Mouse (Mus musculus) right cerebral cortex, postnatal 14 days (tissue): ENCODE data around the gene Efna5.

Experiments used
- DNase-seq: peaks from one replicate; pipeline ENCODE4 v3.0.0; 2022

The Efna5 gene

DNA sequence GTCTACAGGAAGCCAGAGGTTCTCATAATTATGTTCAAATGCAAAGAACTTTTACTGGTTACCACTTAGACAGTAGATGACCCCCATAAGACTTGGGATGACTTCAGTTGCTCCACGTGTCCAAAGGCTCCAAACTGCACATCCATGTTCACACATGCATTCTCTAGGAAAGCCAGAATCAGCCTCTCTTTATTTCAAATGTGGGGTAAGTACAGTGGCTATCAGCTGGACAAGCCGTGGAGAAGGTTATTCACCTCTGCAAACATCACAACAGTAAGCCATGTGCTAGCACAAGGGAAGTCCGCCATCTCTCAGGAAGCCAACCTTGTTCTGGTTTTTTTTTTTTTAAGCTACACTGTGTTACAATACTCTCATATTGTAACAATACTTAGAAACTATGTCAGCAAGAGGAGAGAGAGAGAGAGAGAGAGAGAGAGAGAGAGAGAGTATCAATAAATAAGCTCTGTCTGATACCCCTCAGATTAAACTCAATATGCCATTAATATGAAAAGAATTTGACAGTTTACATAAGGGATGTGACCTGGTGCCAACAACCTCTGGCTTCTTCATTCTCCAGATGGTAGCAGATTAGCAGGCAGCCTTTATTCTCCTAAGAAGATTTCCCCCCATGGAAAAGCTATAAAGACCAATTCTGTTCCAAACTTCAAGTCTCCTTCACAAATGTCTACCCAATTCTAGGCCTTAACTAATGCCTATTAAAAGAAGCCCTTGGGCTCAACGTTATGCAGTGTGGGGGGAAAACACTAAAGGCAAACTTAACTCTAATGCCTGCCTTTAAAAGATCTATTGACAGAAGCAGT is 95.1 kb downstream of the Efna5 start:
- no peak for DNase-seq

DNA sequence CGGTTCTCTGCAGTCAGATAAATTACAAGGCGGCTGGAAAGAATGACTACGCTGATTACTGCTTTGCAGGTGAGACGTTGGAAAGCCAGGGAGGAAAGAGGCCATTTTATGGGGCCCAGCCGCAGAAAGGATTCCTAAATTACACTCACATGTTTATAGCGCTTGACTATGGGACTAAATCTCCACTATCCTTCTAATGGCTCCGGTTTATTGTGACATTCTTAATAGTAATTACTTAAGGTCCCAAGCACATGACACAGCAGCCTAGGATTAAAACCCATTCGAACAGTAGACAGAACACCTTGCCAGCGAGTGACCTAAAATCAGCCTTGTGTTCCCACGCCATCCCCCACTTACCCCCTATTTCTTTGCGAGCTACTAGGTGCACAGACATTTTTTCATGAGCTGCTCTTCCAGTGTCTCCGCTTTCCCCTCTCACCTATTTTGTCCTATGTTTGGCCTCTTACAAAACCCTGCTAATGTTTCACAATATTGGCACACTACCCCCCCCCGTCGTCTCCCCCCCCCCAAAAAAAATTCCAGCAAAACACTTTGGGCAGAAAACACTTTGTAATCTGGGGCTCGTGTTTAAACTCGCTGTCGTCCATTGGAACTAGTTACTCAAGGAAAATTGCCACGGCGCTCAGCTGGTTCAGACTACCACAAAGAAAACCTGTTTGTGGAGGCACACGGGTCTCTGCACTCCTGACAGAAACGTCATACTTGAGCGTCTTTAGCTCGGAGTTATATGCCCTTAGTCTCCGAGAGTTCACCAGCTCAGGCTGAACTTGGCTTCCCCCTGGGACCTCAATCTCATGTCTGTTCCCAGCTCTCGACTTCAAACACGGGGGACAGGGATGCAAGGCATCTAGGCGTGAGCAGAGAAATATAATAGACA is 96.6 kb downstream of the Efna5 start:
- peak; percentile 9 for DNase-seq

DNA sequence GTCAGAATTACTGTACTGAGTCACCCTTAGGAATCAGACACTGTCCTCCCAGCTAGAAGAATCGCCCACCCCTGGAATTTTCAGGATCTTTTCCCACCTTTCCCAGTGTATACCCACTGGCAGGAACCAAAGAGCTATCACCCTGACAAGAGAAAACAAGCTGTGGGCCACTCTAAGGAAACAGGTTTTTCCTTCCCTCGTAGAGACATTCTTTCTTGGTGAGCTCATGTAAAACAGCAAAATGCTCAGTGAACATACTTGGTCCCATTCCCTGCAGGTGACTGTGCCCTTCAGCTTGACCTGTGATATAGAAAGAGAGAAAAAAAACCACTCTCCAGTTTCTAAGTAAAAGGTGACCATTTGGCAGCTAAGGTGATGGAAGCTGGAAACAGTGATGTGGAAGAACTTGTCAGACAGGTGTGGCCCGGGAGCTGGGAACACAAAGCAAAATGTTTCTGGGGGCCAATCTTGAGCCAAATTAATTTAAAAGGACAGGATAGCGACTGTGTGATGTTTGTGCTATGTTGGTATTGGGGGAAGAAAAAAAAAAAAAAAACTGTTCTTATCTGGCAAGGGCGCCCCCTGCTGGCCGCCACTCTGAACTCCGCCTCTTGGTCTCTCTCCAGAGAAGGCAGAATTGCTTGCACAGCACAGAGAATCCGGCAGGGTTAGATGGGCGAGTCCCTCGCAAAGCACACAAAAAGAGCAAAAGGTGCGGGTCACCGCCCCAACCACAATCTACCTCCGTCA is 97.4 kb downstream of the Efna5 start:
- peak; percentile 86 for DNase-seq

DNA sequence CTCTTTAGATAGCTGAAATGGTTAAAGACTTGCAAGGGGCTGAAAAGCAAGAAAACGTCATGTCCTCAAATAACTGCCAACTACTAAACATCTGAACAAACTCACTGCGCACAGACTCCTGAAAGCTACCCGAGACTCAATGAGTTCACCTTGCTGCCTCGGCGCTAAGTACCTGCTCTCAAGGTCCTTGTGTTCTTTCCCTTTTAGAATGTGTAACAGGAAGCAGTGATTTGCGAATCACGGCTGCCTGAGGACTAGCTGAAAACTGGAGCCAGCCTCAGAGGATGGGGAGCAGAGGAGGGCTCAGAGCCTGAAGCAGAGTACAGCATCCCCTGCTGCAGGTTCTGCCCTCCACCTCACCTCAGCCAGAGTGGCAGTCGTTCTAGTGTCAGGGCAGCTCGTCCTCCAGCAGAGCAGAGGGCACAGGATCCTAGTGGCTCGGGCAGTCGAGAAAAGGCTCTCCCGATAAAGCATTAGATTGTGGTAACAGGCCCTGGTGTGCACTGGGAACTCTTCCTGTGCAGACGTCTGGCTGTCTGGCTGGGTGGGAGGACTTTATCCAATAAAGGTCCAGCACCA is 98.2 kb downstream of the Efna5 start:
- DNase-seq, result no peak

DNA sequence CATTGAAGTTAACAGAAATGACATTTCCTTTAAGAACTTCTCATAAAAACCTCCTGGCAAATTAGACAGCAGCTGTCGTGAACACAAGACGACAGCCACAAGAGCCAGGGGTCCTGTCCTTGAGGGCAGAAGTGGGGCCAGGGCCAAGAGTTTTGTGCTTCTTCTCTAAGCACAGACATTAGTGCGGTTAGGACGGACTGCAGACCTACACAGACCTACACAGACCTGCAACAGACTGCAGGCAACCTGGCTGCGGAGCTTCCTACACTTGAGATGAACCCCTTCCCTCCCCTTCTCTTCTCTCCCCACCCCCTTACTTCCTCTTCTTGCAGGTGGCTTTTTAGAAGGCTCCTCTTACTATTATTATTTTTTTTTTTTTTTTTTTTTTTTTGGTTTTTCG is 100.0 kb downstream of the Efna5 start:
- DNase-seq, result no peak

DNA sequence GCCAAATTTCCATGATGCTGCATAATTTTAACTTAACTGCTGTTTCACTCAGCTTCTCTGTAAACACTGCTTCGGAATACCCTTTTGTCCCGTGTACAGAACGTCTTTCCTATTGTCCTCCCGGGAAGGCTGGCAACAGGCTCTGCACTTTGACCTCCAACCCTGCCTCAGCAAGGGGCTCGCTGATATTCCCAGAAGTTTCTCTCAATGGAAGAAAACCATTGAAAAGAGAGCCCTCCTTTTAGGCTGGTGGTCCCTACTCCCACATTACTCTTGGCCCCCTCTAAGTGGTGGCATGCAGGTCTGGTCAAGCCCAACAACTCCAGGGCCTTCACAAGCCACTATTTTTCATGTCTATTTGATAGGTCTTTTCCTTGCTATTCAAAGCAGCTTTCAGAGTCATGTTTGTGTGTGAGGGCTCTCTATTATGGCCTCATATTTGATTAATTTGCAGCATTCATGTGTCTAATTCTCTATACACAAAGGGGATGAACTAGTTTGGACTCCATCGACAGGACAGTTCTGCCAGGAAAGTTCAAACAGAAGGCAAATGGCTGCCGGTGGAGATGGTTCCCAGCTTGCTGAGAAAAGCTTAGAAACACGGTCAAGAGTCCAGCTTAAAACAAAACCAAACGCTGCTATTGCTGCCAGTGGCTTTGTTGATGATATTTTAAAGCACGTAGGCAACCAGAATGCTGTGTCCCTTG is 103.1 kb downstream of the Efna5 start:
- no peak for DNase-seq

DNA sequence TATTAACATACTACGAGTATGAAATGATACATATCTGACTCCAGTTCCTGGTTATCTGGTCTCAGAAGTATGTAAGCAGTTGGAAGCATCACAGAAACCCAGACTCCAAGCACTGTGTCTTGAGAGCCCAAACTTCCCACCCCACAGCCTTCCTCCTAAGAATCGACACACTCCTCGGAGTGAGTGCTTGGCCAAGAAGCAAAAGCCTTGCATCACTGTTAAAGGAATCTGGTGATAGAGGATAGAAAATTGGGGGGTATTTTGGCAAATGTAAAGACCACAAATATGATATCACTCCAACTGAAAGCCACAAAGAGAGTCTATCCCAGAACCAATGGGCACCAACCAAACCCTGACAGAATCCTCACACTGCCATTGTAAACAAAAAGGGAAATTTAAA is 104.4 kb downstream of the Efna5 start:
- DNase-seq, result no peak

DNA sequence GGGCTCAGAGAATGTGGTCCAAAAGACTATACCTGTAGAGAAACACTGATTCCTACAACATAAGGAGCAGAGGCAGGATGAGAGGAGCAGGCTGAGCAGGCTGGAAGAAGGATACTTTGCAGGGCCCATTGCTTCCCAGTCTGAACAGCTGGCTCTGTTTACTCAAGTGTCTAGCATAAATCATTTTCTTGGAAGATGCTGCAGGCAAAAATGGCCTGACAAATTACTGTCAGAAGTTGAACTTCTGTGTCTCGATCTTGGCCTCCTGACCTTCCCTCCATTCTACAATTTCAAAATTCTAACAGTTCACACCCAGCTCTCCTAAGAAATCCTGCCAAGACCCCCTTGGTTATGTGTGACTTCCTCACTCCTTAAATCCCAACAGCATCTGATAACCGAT is 105.1 kb downstream of the Efna5 start:
- no peak for DNase-seq

DNA sequence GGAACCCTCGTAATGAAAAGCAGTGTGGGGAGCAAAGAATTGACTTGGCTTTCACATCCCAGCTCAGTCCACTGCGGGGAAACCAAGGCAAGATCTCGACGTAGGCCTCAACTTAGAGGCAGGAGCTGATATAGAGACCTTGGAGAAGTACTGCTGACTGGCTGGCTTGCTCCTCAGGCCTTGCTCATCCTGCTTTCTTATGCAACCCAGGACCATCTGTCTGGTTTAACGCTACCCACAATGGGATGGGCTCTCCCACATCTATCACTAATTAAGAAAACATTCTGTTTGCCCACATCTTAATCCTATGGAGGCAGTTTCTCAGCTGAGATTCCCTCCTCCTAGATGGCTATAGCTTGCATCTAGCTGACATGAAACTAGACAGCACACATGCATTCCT is 105.7 kb downstream of the Efna5 start:
- DNase-seq, result no peak

DNA sequence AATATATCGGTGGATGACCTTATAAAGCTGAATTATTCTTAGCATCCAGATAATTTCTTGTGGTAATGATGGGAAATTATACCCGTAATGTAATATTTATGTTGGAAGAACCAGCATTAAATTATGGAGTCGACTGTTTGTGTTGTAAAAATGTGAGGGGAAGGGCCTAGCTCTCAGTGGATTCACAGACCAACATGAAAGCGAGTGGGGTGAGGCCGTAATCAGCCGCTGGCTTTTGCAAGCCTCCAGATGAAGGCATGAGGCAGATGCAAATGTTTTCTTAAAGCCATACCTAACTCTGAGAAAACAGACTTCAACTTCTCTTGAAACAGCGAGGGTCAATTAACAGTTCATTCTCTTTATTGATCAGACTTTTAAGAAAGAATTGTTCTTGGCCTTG is 106.4 kb downstream of the Efna5 start:
- DNase-seq, result no peak

DNA sequence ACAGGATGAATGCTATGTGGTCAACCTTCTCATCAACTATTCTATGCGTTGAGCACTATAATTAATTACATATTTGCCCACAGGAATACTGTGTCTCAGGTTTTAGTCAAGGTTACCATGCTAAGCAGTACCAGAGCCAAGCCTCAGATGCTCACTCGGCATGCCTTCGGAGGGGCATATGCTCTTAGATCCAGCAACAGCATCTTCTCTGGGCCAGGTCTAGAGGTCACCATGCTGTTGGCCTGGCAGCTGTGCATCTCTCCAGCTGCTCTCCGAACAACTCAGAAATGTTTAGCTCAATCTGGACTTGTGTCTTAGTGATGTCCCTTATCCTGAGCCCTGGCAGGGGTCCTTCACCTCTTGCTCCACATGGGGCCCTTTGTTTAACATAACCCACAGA is 114.4 kb downstream of the Efna5 start:
- DNase-seq, result no peak

DNA sequence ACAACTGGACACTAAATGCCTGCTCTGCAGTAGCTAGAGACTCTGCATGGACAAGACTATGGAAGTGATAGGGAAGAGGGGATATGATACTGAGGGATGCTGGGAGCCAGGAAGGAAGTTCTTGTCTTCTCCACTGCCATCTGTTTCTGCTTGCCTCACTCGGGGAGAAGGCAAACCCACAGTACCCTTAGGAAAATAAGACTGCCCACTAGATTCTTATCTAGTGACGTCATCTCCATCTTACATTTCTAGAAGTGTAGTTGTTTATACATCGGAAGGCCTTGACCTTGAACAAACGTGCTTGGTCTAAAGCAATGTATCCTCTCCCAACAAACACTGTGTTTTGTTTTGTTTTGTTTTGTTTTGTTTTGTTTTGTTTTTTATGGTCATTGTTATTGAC is 116.0 kb downstream of the Efna5 start:
- DNase-seq, result no peak

DNA sequence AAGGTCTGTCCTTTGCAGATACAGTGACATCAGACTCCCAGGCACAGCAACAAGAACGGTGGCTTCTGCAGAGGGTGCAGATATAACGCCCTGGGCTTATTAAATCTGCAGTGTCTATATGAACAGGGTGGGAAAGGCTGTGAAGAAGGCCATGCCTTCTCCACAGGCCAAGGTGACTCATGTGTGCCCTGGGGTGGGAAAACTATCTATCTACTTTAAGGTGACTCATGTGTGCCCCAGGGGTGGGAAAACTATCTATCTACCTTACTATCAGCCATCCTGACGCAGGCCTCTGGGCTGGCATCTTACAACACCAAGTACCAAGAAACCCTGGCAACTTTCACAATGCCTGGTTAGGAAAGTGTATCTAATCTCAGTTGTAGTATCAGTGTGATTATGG is 124.2 kb downstream of the Efna5 start:
- no peak for DNase-seq

DNA sequence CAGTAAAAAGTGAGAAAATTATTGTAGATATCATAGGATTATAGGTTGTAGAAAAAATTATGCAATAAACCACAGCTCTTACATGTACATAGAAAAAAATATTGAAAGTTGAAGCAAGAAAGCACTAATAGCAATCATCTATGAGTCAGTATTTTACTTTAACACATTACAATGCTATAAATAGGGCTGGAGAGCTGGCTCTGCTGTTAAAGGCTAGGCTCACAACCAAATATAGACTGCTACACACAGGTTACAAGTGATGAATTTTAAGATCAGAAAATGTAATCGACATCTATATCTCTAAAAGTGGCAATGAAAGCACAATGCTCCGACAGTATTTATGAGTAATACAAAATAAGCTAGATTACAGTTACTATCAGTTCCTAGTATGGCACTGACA is 125.5 kb downstream of the Efna5 start:
- no peak for DNase-seq

DNA sequence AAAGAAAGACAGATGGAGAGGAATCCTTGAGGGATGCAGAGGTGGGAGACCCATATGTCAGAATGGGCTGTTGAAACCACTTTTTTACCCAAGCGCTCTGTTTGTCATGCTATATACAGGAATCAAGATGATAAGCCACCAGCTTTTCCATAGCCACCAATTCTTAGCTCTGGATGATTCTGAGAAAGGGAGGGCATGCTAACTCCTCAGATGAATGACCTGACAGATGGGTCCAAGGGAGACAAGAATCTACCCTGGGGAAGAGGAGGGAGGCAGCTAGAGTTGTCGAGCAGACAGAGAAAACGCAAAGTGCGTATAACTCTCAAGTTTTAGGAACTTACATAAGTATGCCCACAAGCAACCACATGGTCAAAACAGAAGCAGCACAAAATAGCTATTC is 126.5 kb downstream of the Efna5 start:
- no peak for DNase-seq

DNA sequence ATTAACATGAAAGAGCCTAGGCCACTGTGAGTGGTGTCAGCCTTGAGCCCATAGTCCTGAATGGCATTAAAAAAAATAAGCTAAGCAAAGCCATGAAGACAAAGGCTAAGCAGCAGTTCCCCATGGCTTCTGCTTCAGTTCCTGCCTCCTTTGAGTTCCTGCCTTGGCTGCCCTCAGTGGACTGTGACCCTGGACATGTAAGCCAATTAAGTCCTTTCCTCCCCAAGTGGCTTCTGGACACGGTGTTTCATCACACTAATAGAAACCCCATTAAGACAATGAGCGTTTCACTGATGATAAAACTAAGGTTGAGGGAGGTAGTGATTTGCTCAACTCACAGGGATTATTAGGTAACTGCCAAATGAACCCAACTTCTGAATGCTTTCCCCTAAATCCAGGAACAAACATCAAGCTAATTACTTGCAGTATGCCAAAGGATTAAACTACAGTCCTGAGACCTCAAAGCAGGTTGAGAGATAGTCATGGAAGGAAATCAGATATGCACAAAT is 128.7 kb downstream of the Efna5 start:
- no peak for DNase-seq

DNA sequence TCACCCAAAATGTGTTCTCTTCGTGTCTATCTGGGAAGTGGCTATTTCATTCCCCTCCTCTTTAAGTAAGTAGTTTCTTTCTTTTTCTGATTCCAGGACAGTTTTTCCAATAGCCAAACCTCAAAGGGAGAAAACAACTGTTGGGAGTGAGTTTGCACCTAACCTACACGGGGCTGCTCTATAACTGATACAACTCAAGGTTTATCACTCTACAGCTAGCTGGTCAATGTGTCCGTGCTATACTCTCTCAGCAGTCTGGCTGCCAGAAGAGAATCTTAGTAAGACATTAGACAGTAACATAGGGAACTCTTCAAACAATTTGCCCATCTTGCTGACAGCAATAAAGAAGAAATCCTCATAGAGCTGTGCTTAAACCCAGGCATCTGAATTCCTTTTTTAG is 130.5 kb downstream of the Efna5 start:
- DNase-seq, result no peak

DNA sequence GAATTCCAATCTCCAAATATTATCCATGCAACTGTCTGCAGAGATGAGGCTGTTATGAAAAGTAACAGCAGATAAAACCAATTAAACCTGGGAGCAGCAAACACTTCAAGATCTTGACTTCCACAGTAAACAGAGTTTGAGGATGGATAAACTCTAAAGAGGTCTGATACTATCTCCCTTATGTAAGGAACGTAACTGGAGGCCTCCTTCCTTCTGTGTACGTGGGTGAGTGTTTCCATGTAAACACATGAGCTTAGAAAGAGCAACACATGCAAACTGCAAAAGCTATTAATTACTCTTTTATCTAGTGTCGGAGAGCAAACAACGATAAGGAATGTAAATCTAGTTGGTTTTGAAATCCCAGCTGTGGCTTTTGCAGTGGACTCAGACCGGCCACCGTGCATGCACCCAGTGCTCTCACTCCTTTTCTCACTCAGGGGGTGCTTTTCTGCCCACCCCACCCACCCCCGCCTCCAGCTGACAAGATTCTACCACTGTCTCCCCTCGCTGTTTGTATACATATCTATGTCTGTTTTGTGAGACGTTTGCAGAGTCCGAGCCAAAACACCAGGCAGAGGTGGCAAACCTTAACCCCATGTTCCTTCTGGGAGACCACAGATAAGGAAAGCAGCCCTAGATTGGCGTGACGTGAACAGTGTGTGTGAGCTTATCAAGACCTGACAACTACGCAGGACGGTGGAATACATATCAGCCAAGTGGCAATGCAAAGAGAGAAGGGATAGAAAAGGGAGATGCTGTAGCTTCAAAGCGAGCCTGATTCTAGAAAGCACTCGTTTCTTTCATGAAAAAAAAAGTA is 132.1 kb downstream of the Efna5 start:
- DNase-seq, result no peak

DNA sequence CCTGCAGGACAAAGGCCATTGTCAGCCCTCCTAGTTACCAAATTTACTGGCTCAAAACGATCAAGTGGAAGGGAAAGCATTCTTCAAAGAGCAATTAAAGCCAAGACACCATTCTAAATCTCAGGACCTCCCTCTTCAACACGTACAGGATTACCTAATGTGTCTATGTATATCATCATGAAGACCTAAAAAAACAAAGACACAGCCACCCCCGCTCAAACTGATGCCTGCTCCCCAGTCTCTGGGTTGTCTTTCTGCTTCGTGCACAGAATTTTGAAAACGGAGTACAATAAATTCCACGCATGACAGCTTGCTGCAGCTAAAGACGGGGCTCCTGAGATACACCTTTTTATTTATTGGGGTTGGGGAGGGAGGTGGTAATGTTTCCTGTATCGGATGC is 133.7 kb downstream of the Efna5 start:
- no peak for DNase-seq

DNA sequence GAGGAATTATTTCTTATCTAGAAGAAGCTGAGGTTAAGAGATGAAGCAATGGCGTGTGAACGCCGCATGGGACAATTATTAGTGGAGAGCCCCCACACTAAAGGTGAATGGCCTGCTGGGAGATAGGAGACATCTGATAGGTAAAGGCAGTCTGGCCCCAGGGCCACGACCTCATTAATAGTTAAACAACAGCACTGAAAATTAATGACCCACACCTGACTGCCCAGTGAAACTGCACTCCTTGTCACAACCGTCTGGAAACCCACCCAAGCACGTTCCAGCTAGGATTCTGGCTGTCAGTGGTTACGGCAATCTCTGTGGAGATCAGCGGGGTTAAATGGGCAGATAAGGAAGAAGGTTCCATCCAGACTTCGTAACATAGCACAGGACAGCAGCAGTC is 134.3 kb downstream of the Efna5 start:
- DNase-seq, result no peak

DNA sequence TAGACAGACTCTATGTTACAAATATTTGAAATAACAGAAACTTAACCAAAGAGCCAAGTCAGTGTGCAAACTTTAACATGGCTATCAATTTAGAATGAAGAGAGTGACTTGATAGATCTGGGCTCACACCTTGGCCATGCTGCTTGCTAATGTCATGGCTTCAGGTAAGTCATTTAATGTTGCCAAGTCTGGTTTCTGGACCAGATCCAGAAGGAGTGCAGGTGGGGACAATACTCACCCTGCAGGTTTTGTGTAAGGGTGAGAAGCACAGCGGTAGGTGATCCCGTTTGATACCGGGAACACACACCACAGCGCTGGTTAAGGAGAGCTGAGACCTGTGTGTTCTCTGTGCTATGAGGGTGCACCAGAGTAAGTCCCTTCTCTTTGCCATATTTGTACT is 135.8 kb downstream of the Efna5 start:
- DNase-seq, result no peak
